Mouse (Mus musculus) T-helper 17 cell (primary cell): Measurements from ENCODE around the gene Bcl7a.

Experiments used
- in situ Hi-C, 2 experiments: fragments of 300-600 bp; cut with MboI, MseI; formaldehyde crosslinking; loops; 1 replicate in 1 of 2; 2 replicates in 1 of 2; pipeline ENCODE4 v1.15.1; 2025; ENCODE audit warnings: high pct_unique_total_duplicates in 2 of 2

Gene Bcl7a

GRCm38 (mm10) chr5:123376569-123376968, 32.9 kb downstream of the Bcl7a start:
- in situ Hi-C loops = loop anchor here in 1 of 2 experiments (5.0 kb wide), 1 partner anchor 66 kb away; no protein-coding TSS in a partner anchor

- in situ Hi-C loops = loop anchor here in 1 of 2 experiments (5.0 kb wide), 1 partner anchor 65 kb away; no protein-coding TSS in a partner anchor
These were observed 33.7 kb downstream of the Bcl7a start for GRCm38 (mm10) chr5:123377120-123377955.

- in situ Hi-C loops = loop anchor here in 1 of 2 experiments (5.0 kb wide), 1 partner anchor 64 kb away; no protein-coding TSS in a partner anchor
These were observed 35.1 kb downstream of the Bcl7a start for GRCm38 (mm10) chr5:123378712-123379111.

- in situ Hi-C loops = loop anchor here in 1 of 2 experiments (5.0 kb wide), 1 partner anchor 63 kb away; no protein-coding TSS in a partner anchor
These were observed 35.9 kb downstream of the Bcl7a start for GRCm38 (mm10) chr5:123379504-123379931.

GRCm38 (mm10) chr5:123381968-123382367, 38.3 kb downstream of the Bcl7a start:
- in situ Hi-C loops = no loop called here

GRCm38 (mm10) chr5:123382686-123383085, 39.1 kb downstream of the Bcl7a start:
- in situ Hi-C loops = no loop called here

- in situ Hi-C loops = no loop called here
These were observed 44.8 kb downstream of the Bcl7a start for GRCm38 (mm10) chr5:123388452-123388851.

- in situ Hi-C loops = no loop called here
These were observed 47.2 kb downstream of the Bcl7a start for GRCm38 (mm10) chr5:123390536-123391441.

GRCm38 (mm10) chr5:123391442-123391809, 47.8 kb downstream of the Bcl7a start:
- in situ Hi-C loops = no loop called here

GRCm38 (mm10) chr5:123393786-123394302, 50.2 kb downstream of the Bcl7a start:
- in situ Hi-C loops = no loop called here

- in situ Hi-C loops = no loop called here
These were observed 50.8 kb downstream of the Bcl7a start, which contains the start of gene Mlxip for GRCm38 (mm10) chr5:123394303-123394956. Gene Mlxip, plus strand, starts transcription at chr5:123394798.

GRCm38 (mm10) chr5:123394957-123395881, 51.6 kb downstream of the Bcl7a start:
- in situ Hi-C loops = no loop called here

- in situ Hi-C loops = no loop called here
These were observed 53.3 kb downstream of the Bcl7a start for GRCm38 (mm10) chr5:123396901-123397464.

GRCm38 (mm10) chr5:123397786-123398185, 54.2 kb downstream of the Bcl7a start:
- in situ Hi-C loops = no loop called here

- in situ Hi-C loops = no loop called here
These were observed 55.3 kb downstream of the Bcl7a start for GRCm38 (mm10) chr5:123398856-123399498.

GRCm38 (mm10) chr5:123404480-123404879, 60.8 kb downstream of the Bcl7a start:
- in situ Hi-C loops = no loop called here

GRCm38 (mm10) chr5:123406952-123407351, 63.3 kb downstream of the Bcl7a start:
- in situ Hi-C loops = no loop called here

GRCm38 (mm10) chr5:123408176-123408575, 64.5 kb downstream of the Bcl7a start:
- in situ Hi-C loops = no loop called here

- in situ Hi-C loops = no loop called here
These were observed 68.6 kb downstream of the Bcl7a start for GRCm38 (mm10) chr5:123412193-123412592.
